Mouse (Mus musculus) yolk sac, embryonic 10.5 days (tissue): ENCODE measurements around the gene Atp2a1.
"Not testable (repeated sequence)": the region's sequence is repeated elsewhere in the genome, so short reads cannot be mapped to it uniquely, and the experiment has no call there.

Experiments used
- DNase-seq: peaks from one replicate; pipeline ENCODE4 v3.0.0-alpha.2; 2017; ENCODE audit warnings: low spot score

Gene Atp2a1

DNA sequence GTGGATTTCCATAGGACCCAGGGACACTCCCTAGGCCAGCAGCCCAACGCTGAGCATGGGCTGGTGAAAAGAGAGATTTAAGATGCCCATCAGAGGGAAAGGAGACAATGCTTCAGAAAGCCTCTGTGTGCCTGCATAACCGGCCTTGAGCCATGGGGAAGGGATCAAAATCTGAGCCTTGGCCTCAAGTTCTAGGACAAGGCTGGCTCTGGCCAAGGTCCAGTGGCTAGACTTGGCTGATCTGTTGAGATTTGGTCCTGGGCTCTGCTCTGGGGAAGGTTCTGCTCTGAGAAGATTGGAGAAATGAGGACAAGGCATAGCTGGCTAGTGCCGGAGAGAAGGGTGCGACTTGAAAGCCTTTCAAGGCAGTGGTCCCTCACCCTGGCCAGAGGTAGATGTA, 51.8 kb downstream of the Atp2a1 start:
- DNase-seq = no peak

DNA sequence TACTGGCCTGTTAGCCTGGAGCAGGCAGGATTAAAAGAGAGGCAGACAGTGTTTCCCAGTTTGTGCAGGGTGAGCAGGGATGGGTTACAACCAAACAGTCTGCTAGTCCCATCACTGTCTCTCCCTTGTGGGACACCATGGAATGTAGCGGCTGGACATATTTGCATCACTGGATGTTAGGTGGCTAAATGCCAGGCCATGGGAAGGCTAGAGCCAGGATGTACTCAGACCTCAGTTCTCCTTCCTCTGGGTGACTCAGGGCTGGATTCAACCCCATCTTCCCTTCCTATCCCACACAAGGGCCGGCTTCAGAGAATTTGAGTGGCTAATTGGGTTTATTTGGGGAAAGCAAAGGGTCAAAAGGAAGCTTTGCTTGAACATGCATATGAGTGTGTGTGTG, 54.2 kb downstream of the Atp2a1 start:
- DNase-seq = no peak

DNA sequence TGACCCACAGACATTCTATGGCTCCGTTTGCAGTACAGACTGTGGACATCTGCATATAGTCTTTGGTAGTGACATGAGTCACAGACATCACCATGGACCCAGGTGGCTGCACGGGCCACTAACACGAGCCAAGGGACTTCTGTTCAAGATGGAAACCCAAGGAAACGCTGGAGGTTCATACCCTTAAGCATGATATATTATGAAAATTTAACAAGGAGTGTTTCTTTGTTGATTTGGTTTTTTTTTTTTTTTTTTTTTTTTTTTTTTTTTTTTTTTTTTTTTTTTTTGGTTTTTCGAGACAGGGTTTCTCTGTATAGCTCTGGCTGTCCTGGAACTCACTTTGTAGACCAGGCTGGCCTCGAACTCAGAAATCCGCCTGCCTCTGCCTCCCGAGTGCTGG, 60.4 kb downstream of the Atp2a1 start:
- not testable (repeated sequence) for DNase-seq

DNA sequence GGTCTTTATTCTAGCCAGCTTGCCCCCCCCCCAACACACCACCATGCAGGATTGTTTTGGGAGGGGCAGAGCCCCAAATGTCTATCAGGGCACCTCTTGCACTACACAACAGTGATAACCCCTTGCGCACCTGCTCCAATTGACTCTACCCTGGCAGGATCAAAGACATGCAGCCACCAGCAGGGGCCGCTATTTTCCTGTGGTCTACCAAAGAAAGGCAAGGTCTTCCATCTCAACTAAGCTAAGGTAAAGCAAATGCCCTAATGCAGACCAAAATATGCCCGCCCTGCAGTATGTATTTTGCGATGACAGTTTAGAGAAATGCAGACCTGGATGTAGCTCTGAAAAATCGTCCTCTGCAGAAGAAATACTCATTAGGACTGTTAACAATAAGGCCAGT, 63.4 kb downstream of the Atp2a1 start:
- DNase-seq = peak; percentile 64

DNA sequence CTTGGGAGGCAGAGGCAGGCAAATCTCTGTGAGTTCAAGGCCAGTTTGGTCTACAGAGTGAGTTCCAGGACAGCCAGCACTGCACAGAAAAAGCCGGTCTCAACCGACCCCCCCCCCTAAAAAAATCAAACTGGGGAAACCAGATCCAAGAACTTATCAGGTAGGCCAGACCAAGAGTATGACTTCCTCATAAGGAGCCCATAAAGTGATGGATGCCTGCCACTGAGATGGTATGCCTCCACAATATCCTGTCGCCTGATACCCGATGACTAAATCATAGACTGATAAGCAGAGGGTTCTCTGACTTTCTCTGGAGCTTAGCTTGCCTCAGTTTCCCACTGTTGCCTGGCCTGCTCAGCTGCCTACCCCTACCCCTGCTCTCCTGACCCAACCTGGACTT, 65.1 kb downstream of the Atp2a1 start:
- DNase-seq = no peak

GRCm38 (mm10) chr7:126397221-126397620, 65.7 kb downstream of the Atp2a1 start:
- DNase-seq = no peak

DNA sequence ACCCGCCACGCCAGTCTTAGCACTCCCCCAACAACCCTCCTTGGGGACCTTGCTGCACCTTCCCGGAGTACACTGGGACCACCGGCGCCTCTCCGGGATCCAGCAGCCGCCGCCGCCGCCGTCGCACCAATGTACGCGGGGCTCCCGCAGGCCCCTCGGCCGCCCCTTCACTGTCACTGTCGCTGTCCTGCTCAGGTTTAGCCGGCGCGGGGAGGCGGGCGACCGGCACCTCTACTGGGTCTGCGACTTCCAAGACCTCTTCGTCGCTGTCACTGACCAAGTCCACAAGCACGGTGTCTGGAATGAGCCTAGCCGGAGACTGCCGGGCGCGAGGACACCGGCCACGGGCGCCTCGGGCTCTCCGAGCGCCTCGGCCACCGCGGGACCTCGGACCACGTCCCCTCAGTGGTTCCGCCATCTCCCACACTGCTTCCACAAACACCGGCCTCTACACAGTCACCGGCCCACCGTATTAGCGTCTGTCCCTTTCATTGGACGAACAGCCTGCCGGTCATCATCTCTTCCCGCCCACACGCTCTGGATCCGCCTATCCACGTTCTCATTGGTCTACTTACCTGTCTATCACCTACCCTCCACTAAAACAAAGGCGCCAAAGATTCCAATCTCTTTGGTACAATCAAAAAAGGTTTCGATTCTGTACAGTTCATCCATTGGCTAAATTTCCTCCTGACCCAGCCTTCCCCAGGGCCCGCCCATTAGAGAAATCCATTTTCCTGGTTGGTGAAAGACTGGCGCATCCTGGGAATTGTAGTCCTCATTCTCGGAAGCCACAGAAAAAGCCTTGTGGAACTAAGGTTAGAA, 66.4 kb downstream of the Atp2a1 start, which contains the start of gene Nfatc2ip:
Gene Nfatc2ip (minus strand): TSS at position 440 of the 822 bp plus-strand sequence.
- peak; percentile 97 for DNase-seq
